Mouse (Mus musculus) hindbrain, embryonic 13.5 days (tissue): ENCODE results near the gene Bpifc. TPM values are rescaled to one million over a fixed set of nuclear protein-coding genes. Genes with fewer than 3 reads are reported as not detected.

Source experiments
- ATAC-seq: fragments of 200-750 bp; cut with Nextera tagmentation; 2 replicates; pipeline ENCODE4 v1.8.0; 2017; ENCODE audit warnings: moderate TSS enrichment; ENCODE audit not compliant: low FRiP score
- H3K27ac ChIP-seq: fragments of 300-500 bp; sonication (generic); 2 replicates; pipeline ENCODE4 v1.5.1; 2015; ENCODE audit warnings: inconsistent platforms, mild to moderate bottlenecking, moderate library complexity
- H3K27me3 ChIP-seq: fragments of 300-500 bp; sonication (generic); 2 replicates; pipeline ENCODE4 v1.6.1; 2015; ENCODE audit warnings: mild to moderate bottlenecking, inconsistent platforms
- H3K36me3 ChIP-seq: fragments of 300-500 bp; sonication (generic); 2 replicates; pipeline ENCODE4 v1.6.1; 2015; ENCODE audit warnings: mild to moderate bottlenecking, inconsistent platforms
- H3K4me1 ChIP-seq: fragments of 300-500 bp; sonication (generic); replicated peaks from 2 replicates; pipeline ENCODE4 v1.6.1; 2015; ENCODE audit warnings: inconsistent platforms
- H3K4me2 ChIP-seq: fragments of 300-500 bp; sonication (generic); 2 replicates; pipeline ENCODE4 v1.6.1; 2015; ENCODE audit warnings: inconsistent platforms, mild to moderate bottlenecking, moderate library complexity
- H3K4me3 ChIP-seq: fragments of 300-500 bp; sonication (generic); 2 replicates; pipeline ENCODE4 v1.5.1; 2015; ENCODE audit warnings: mild to moderate bottlenecking, inconsistent platforms
- H3K9ac ChIP-seq: fragments of 300-500 bp; sonication (generic); 2 replicates; pipeline ENCODE4 v1.6.1; 2015; ENCODE audit warnings: mild to moderate bottlenecking, inconsistent platforms
- H3K9me3 ChIP-seq: fragments of 300-500 bp; sonication (generic); 2 replicates; pipeline ENCODE4 v1.6.1; 2016; ENCODE audit warnings: inconsistent platforms
- WGBS: fragments of 180-500 bp; shearing (Covaris S2); methylation state at CpG from one replicate; pipeline ENCODE4 v1.1.7; 2015; 5-methylcytosine and 5-hydroxymethylcytosine counted together
- polyA plus RNA-seq: library from polyadenylated mRNA; unstranded; fragments of >200 nt; fragmentation: Nextera tagmentation; extraction: Ambion mirVana; gene quantifications from 2 replicates; pipeline ENCODE4 v1.2.1, GENCODE M21; 2015

The Bpifc gene
- polyA plus RNA-seq, 1 experiment from 2014 or later, result not detected

- Histone ChIP-seq H3K4me3 (no peak overlapping the region), H3K9ac (no peak overlapping the region), H3K4me1 (no peaks in the 10 kb centered on the region), H3K4me2 (no peak overlapping the region), H3K9me3 (no peaks in the 10 kb centered on the region), H3K36me3 (no peaks in the 10 kb centered on the region), H3K27ac (no peak overlapping the region), H3K27me3 (no peaks in the 10 kb centered on the region)
- no peak for ATAC-seq
- WGBS, result 88% methylated on average over 2 of the region's 2 CpGs
Measured at GRCm38 (mm10) chr10:86009688-86010087, 2.0 kb downstream of the Bpifc start.

DNA sequence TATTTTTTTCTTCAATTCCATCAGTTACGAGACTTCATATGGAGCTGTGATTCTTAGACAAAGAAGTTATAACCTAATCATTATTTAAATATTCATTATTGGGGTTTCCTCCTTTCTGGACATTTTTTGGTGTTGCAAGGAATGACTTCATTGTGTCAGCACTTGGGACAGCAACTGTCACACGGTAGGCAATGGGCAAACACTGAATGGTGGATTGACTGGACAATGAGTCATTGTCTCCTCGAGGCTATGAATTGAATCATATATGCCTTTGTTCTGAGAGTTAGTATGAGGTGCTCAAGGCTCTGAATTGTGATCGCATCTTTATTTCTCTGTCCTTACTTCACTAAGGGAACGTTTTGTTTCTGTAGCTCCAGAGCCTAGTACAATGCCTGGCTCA, 5.2 kb downstream of the Bpifc start:
- H3K27me3 ChIP-seq, result no peaks in the 10 kb centered on the region
- no peaks in the 10 kb centered on the region for H3K36me3 ChIP-seq
- no peaks in the 10 kb centered on the region for H3K4me1 ChIP-seq
- H3K27ac ChIP-seq, result no peak overlapping the region
- no peak overlapping the region for H3K9ac ChIP-seq
- H3K4me2 ChIP-seq, result no peak overlapping the region
- ATAC-seq, result no peak
- no peaks in the 10 kb centered on the region for H3K9me3 ChIP-seq
- no peak overlapping the region for H3K4me3 ChIP-seq
- 60% methylated on average over 5 of the region's 5 CpGs for WGBS

DNA sequence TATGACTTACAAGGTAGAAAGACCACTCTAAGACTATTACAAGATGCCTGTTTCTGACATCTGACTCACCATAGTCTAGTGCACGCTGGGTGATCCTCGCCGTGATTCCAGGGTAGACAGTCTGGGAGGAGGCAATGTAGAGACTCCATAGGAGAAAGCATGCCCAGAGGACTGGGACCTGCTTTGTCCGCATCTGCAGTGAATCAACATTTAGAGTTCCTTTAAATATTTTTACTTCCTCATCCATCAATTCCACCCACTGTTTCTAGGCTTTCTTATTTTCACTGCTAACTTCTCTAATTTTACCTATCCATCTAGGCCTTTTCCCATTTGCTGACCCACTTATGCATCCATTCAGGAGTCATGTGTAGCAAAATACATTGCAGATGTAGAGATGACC, 11.2 kb downstream of the Bpifc start:
- 89% methylated on average over 4 of the region's 4 CpGs for WGBS
- Histone ChIP-seq H3K36me3 (no peaks in the 10 kb centered on the region), H3K4me3 (no peak overlapping the region), H3K4me1 (no peaks in the 10 kb centered on the region), H3K4me2 (no peak overlapping the region), H3K9ac (no peak overlapping the region), H3K27me3 (no peaks in the 10 kb centered on the region), H3K27ac (no peak overlapping the region), H3K9me3 (0 out of 2 replicates have a peak, but pooled peaks cover 7% of the 10 kb centered on the region)
- ATAC-seq, result no peak

DNA sequence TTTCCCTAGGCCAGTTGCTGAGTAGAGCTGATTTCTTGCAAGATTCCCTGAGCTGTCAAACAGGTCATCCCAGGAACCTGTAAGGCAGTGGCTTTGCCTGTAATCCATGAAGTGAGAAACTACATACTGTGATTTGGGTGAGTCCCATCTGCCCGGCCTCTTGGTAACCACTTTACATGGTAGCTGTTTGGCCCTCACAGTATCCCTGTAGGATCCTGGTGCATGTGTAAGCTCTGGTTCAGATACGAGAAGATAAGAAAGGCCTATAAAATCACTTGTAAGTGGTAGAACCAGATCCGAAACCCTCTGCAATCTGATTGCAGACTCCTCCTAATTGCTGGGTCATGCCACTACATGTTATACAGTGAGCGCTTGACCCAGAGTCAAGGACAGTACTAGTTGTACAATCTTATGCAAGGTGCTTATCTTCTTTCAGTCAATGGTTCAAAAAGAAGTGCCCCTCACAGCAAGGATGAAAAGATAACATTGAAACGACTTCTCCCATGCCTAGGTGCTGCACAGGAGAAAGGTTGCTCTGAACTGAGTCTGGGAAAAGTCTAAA, 17.1 kb downstream of the Bpifc start:
- Histone ChIP-seq H3K9ac (no peak overlapping the region), H3K4me3 (no peak overlapping the region), H3K9me3 (0 out of 2 replicates have a peak, but pooled peaks cover 7% of the 10 kb centered on the region), H3K36me3 (no peaks in the 10 kb centered on the region), H3K4me2 (no peak overlapping the region), H3K4me1 (no peaks in the 10 kb centered on the region), H3K27ac (no peak overlapping the region), H3K27me3 (no peaks in the 10 kb centered on the region)
- no peak for ATAC-seq
- 87% methylated on average over 5 of the region's 5 CpGs for WGBS

- Histone ChIP-seq H3K9me3 (0 out of 2 replicates have a peak, but pooled peaks cover 6% of the 10 kb centered on the region), H3K9ac (no peak overlapping the region), H3K4me1 (no peaks in the 10 kb centered on the region), H3K36me3 (no peaks in the 10 kb centered on the region), H3K4me3 (no peak overlapping the region), H3K27me3 (no peaks in the 10 kb centered on the region), H3K27ac (no peak overlapping the region), H3K4me2 (no peak overlapping the region)
- 90% methylated on average over 9 of the region's 9 CpGs for WGBS
- ATAC-seq, result no peak
Measured at GRCm38 (mm10) chr10:85993836-85994235, 17.9 kb downstream of the Bpifc start.

GRCm38 (mm10) chr10:85992412-85992811, 19.3 kb downstream of the Bpifc start:
- Histone ChIP-seq H3K4me3 (no peak overlapping the region), H3K36me3 (no peaks in the 10 kb centered on the region), H3K9me3 (no peaks in the 10 kb centered on the region), H3K4me2 (no peak overlapping the region), H3K4me1 (no peaks in the 10 kb centered on the region), H3K27ac (no peak overlapping the region), H3K9ac (no peak overlapping the region), H3K27me3 (no peaks in the 10 kb centered on the region)
- no peak for ATAC-seq
- WGBS, result 93% methylated on average over 4 of the region's 4 CpGs

DNA sequence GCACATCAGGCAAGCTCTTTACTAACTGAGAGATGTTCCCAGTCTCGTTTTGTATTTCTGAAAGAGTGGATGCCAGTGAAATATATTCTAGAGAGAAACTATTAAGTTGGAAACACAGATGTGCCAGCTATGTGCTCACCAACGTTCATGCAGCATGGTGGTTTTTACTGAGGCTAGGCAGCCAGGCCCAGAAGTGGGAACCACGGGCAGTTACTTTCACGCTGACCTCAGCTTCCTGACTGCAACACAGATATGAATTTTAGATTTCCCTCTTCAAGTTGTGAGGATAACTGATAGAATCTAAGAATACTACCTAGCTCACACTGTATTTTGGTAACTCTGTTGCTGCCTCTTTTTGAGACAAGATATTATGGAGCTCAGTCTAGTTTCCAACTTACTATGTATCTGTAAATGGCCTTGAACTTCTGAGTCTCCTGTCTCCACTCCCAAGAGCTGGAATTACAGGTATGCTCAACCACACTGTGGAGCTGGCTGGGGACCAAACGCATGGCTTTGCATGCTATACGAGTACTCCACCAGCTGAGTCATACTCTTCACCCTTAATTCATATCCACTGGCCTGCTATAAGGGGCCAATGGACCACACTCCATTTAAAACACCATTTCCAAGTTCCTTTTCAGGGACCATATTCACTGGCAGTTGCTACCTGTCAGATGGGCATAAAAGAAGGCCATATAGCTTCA, 22.1 kb downstream of the Bpifc start:
- H3K4me3 ChIP-seq, result no peak overlapping the region
- no peaks in the 10 kb centered on the region for H3K9me3 ChIP-seq
- no peak overlapping the region for H3K27ac ChIP-seq
- no peak overlapping the region for H3K4me2 ChIP-seq
- no peaks in the 10 kb centered on the region for H3K36me3 ChIP-seq
- no peak for ATAC-seq
- no peaks in the 10 kb centered on the region for H3K4me1 ChIP-seq
- 81% methylated on average over 6 of the region's 6 CpGs for WGBS
- no peak overlapping the region for H3K9ac ChIP-seq
- H3K27me3 ChIP-seq, result no peaks in the 10 kb centered on the region

- WGBS, result 83% methylated on average over 4 of the region's 4 CpGs
- Histone ChIP-seq H3K4me3 (no peak overlapping the region), H3K27me3 (no peaks in the 10 kb centered on the region), H3K27ac (no peak overlapping the region), H3K9ac (no peak overlapping the region), H3K9me3 (no peaks in the 10 kb centered on the region), H3K4me2 (no peak overlapping the region), H3K4me1 (no peaks in the 10 kb centered on the region), H3K36me3 (no peaks in the 10 kb centered on the region)
- no peak for ATAC-seq
Measured at GRCm38 (mm10) chr10:85972915-85973314, 38.8 kb downstream of the Bpifc start.

DNA sequence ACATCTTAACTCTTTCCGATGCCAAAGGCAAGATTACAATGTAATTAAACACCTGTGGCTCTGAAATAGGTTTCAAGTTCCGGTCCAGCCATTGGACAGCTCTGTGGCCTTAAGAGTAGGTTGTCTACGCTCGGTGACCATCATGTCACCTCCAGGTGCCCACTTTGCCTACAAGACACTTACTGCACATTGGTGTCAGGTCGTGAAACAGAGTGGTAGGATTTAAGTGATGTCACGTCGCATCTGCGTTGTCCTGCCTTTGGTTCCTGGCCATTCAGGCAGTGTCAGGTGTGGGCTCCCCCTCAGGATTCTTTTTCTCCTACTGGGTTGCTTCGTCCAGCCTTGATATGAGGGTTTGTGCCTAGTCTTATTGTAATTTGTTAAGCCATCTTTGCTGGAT, 39.9 kb downstream of the Bpifc start:
- Histone ChIP-seq H3K4me2 (no peak overlapping the region), H3K27me3 (no peaks in the 10 kb centered on the region), H3K27ac (no peak overlapping the region), H3K4me1 (no peaks in the 10 kb centered on the region), H3K4me3 (no peak overlapping the region), H3K36me3 (no peaks in the 10 kb centered on the region), H3K9me3 (no peaks in the 10 kb centered on the region), H3K9ac (no peak overlapping the region)
- WGBS, result 92% methylated on average over 9 of the region's 9 CpGs
- no peak for ATAC-seq

- Histone ChIP-seq H3K4me2 (no peak overlapping the region), H3K4me3 (no peak overlapping the region), H3K4me1 (no peaks in the 10 kb centered on the region), H3K27ac (no peak overlapping the region), H3K9ac (no peak overlapping the region), H3K36me3 (no peaks in the 10 kb centered on the region), H3K27me3 (no peaks in the 10 kb centered on the region), H3K9me3 (no peaks in the 10 kb centered on the region)
- 65% methylated on average over 8 of the region's 8 CpGs for WGBS
- no peak for ATAC-seq
Measured at GRCm38 (mm10) chr10:85969894-85970620, 41.6 kb downstream of the Bpifc start.

- H3K9me3 ChIP-seq, result no peaks in the 10 kb centered on the region
- H3K27me3 ChIP-seq, result no peaks in the 10 kb centered on the region
- 51% methylated on average over 2 of the region's 2 CpGs for WGBS
- H3K4me1 ChIP-seq, result no peaks in the 10 kb centered on the region
- ATAC-seq, result no peak
- no peak overlapping the region for H3K4me3 ChIP-seq
- no peak overlapping the region for H3K9ac ChIP-seq
- H3K4me2 ChIP-seq, result no peak overlapping the region
- no peak overlapping the region for H3K27ac ChIP-seq
- H3K36me3 ChIP-seq, result no peaks in the 10 kb centered on the region
Measured at GRCm38 (mm10) chr10:85968731-85969130, 43.0 kb downstream of the Bpifc start.

DNA sequence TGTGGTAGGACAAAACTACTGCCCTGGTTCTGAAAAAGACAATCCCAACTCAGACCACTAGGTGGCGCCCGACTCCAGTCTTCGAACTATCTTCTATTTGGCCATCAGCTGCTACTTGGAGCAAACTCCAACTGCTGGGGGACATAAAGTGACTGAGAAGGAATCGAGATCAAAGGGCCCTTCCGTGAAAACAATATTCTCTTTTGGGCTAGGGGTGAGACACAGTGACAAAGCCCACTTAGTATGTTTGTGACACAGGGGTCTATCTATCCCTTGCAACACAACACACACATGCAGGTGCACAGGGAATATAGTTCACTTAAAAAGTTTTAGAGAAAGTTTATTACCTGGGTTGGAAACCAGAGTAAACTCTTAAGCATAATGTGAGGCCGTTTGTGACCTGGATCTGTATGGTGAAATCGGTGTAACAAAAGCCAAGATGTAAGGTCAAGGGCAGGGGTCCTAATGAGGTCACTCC, 43.5 kb downstream of the Bpifc start:
- Histone ChIP-seq H3K4me2 (no peak overlapping the region), H3K27ac (no peak overlapping the region), H3K9me3 (no peaks in the 10 kb centered on the region), H3K4me1 (no peaks in the 10 kb centered on the region), H3K9ac (no peak overlapping the region), H3K36me3 (no peaks in the 10 kb centered on the region), H3K27me3 (no peaks in the 10 kb centered on the region), H3K4me3 (no peak overlapping the region)
- peak; percentile 43 for ATAC-seq
- WGBS, result 12% methylated on average over 7 of the region's 7 CpGs
